Mouse (Mus musculus) heart, postnatal 4 days (tissue): ENCODE measurements around the gene Zfp384. TPM values are rescaled to one million over a fixed set of nuclear protein-coding genes. Genes with fewer than 3 reads are reported as not detected.

Experiments used
- DNase-seq: peaks from one replicate; pipeline ENCODE4 v3.0.0; 2021
- total RNA-seq, 2 experiments: library from RNA; stranded (reverse); gene quantifications; 2 replicates each; pipeline ENCODE4 v1.2.3; 2021

The Zfp384 gene
- total RNA-seq, 2 experiments from 2014 or later = 28.5 to 30.7 TPM

- peak; percentile 75 for DNase-seq
These were observed 75.5 kb downstream of the Zfp384 start for GRCm38 (mm10) chr6:125084424-125084823.

Other genes with a start within 250 kb of the Zfp384 start
- gene Eno2, start 239.5 kb upstream of the Zfp384 start, total RNA-seq = 10 to 100 TPM; 10.0 to 10.2 TPM
- gene Lrrc23, start 229.4 kb upstream of the Zfp384 start, total RNA-seq = under 1 TPM in 1 of 2 experiments, not detected in 1; 0.52 TPM
- gene Spsb2, start 200.5 kb upstream of the Zfp384 start, total RNA-seq = 1 to 10 TPM; 3.5 to 4.4 TPM
- gene Tpi1, start 194.8 kb upstream of the Zfp384 start, total RNA-seq = 100 to 1,000 TPM; 977 to 982 TPM
- 100 to 1,000 TPM; 102 to 104 TPM for gene Usp5, start 179.7 kb upstream of the Zfp384 start, total RNA-seq
- gene Cdca3, start 179.6 kb upstream of the Zfp384 start, total RNA-seq = 10 to 100 TPM; 77.8 to 82.6 TPM
- gene Gnb3, start 168.9 kb upstream of the Zfp384 start, total RNA-seq = 1 to 10 TPM; 2.6 to 3.9 TPM
- 10 to 100 TPM; 30.0 to 31.6 TPM for gene P3h3, start 151.4 kb upstream of the Zfp384 start, total RNA-seq
- gene Gpr162, start 145.2 kb upstream of the Zfp384 start, total RNA-seq = 1 to 10 TPM; 5.7 to 7.4 TPM
- gene Cd4, start 120.9 kb upstream of the Zfp384 start, total RNA-seq = under 1 TPM; 0.41 to 0.55 TPM
- 1 to 10 TPM in 1 of 2 experiments, under 1 TPM in 1; 0.68 to 1.0 TPM for gene Lag3, start 97.4 kb upstream of the Zfp384 start, total RNA-seq
- 100 to 1,000 TPM; 549 to 587 TPM for gene Ptms, start 89.0 kb upstream of the Zfp384 start, total RNA-seq
- 100 to 1,000 TPM; 237 to 239 TPM for gene Mlf2, start 77.8 kb upstream of the Zfp384 start, total RNA-seq
- 100 to 1,000 TPM; 107 to 110 TPM for gene Cops7a, start 43.6 kb upstream of the Zfp384 start, total RNA-seq
- gene Pianp, start 12.5 kb upstream of the Zfp384 start, total RNA-seq = 1 to 10 TPM in 1 of 2 experiments, under 1 TPM in 1; 0.69 to 1.5 TPM
- 10 to 100 TPM; 40.8 to 43.6 TPM for gene Ing4, start 30.6 kb downstream of the Zfp384 start, total RNA-seq
- 1 to 10 TPM; 1.7 to 3.2 TPM for gene Acrbp, start 40.5 kb downstream of the Zfp384 start, total RNA-seq
- not detected for gene Lpar5, start 58.8 kb downstream of the Zfp384 start, total RNA-seq
- gene Chd4, start 86.8 kb downstream of the Zfp384 start, total RNA-seq = 100 to 1,000 TPM; 202 to 210 TPM
- gene Nop2, start 122.8 kb downstream of the Zfp384 start, total RNA-seq = 10 to 100 TPM; 24.4 to 25.3 TPM
- 10 to 100 TPM; 18.0 to 18.6 TPM for gene Iffo1, start 136.1 kb downstream of the Zfp384 start, total RNA-seq
- gene Gapdh, start 157.3 kb downstream of the Zfp384 start, total RNA-seq = 1,000 to 10,000 TPM; 3,371 to 3,611 TPM
- gene Ncapd2, start 182.6 kb downstream of the Zfp384 start, total RNA-seq = 100 to 1,000 TPM; 101 to 111 TPM
- gene Mrpl51, start 182.7 kb downstream of the Zfp384 start, total RNA-seq = 100 to 1,000 TPM; 248 to 271 TPM
- gene Vamp1, start 206.4 kb downstream of the Zfp384 start, total RNA-seq = 1 to 10 TPM; 7.3 to 8.8 TPM
- 1 to 10 TPM; 3.3 to 3.6 TPM for gene Tapbpl, start 222.7 kb downstream of the Zfp384 start, total RNA-seq
- gene Cd27, start 227.9 kb downstream of the Zfp384 start, total RNA-seq = under 1 TPM; 0.38 to 0.41 TPM